Mouse (Mus musculus) brain, embryonic 14.5 days (tissue): ENCODE results near the gene Itih3.

Source experiments
- CTCF ChIP-seq: fragments of 200-500 bp; IDR thresholded peaks from 2 replicates; pipeline ENCODE4 v1.5.1; 2012; ENCODE audit warnings: inconsistent platforms, mild to moderate bottlenecking, moderate library complexity, borderline replicate concordance; ENCODE audit not compliant: insufficient read depth, insufficient read length; ENCODE audit errors: extremely low read depth
- POLR2A ChIP-seq: fragments of 200-500 bp; IDR thresholded peaks from 2 replicates; pipeline ENCODE4 v1.6.1; 2012; ENCODE audit warnings: mild to moderate bottlenecking, inconsistent platforms, borderline replicate concordance; ENCODE audit not compliant: poor library complexity, insufficient read depth, insufficient read length, severe bottlenecking; ENCODE audit errors: extremely low read depth

- no peak for TF ChIP-seq CTCF
- no peak for TF ChIP-seq POLR2A
Observed at GRCm38 (mm10) chr14:30923375-30924105, at the start of gene Itih3.
